Mouse (Mus musculus) embryonic facial prominence, embryonic 14.5 days (tissue): ENCODE measurements around the gene Papln. TPM values are rescaled to one million over a fixed set of nuclear protein-coding genes. Genes with fewer than 3 reads are reported as not detected.

Source experiments
- ATAC-seq: fragments of 200-750 bp; cut with Nextera tagmentation; 2 replicates; pipeline ENCODE4 v1.8.0; 2017; ENCODE audit warnings: low read depth, moderate number of reproducible peaks, moderate TSS enrichment
- DNase-seq: peaks from one replicate; pipeline ENCODE4 v3.0.0-alpha.2; 2015; ENCODE audit warnings: low spot score
- H3K27ac ChIP-seq: fragments of 300-500 bp; sonication (generic); replicated peaks from 2 replicates; pipeline ENCODE4 v1.5.1; 2014; ENCODE audit warnings: low read depth, mild to moderate bottlenecking, low read length, moderate library complexity
- H3K27me3 ChIP-seq: fragments of 300-500 bp; sonication (generic); replicated peaks from 2 replicates; pipeline ENCODE4 v1.6.1; 2014; ENCODE audit warnings: low read length; ENCODE audit not compliant: control insufficient read depth, insufficient read depth
- H3K36me3 ChIP-seq: fragments of 300-500 bp; sonication (generic); 2 replicates; pipeline ENCODE4 v1.6.1; 2014; ENCODE audit warnings: low read length, mixed read lengths; ENCODE audit not compliant: control insufficient read depth, insufficient read depth
- H3K4me1 ChIP-seq: fragments of 300-500 bp; sonication (generic); 2 replicates; pipeline ENCODE4 v1.6.1; 2014; ENCODE audit warnings: antibody characterized with exemption, low read length; ENCODE audit not compliant: control insufficient read depth, insufficient read depth
- H3K4me2 ChIP-seq: fragments of 300-500 bp; sonication (generic); 2 replicates; pipeline ENCODE4 v1.6.1; 2014; ENCODE audit warnings: low read depth, mild to moderate bottlenecking, low read length, moderate library complexity, mixed read lengths
- H3K4me3 ChIP-seq: fragments of 300-500 bp; sonication (generic); 2 replicates; pipeline ENCODE4 v1.5.1; 2014; ENCODE audit warnings: low read depth, mild to moderate bottlenecking, low read length
- H3K9ac ChIP-seq: fragments of 300-500 bp; sonication (generic); 2 replicates; pipeline ENCODE4 v1.6.1; 2014; ENCODE audit warnings: low read depth, mild to moderate bottlenecking, low read length, moderate library complexity, mixed read lengths
- H3K9me3 ChIP-seq: fragments of 300-500 bp; sonication (generic); 2 replicates; pipeline ENCODE4 v1.6.1; 2016; ENCODE audit warnings: low read length; ENCODE audit not compliant: control insufficient read depth
- whole genome bisulfite sequencing: fragments of 180-500 bp; shearing (Covaris S2); extraction: QIAGEN DNeasy Blood & Tissue Kit; methylation state at CpG from one replicate; pipeline ENCODE4 v1.1.7; 2014; 5-methylcytosine and 5-hydroxymethylcytosine counted together
- polyA plus RNA-seq: library from polyadenylated mRNA; unstranded; fragments of >200 nt; fragmentation: Nextera tagmentation; extraction: Ambion mirVana; gene quantifications from 2 replicates; pipeline ENCODE4 v1.2.1, GENCODE M21; 2014

Papln gene
- polyA plus RNA-seq, 1 experiment from 2014 or later, result 2.6 TPM

DNA sequence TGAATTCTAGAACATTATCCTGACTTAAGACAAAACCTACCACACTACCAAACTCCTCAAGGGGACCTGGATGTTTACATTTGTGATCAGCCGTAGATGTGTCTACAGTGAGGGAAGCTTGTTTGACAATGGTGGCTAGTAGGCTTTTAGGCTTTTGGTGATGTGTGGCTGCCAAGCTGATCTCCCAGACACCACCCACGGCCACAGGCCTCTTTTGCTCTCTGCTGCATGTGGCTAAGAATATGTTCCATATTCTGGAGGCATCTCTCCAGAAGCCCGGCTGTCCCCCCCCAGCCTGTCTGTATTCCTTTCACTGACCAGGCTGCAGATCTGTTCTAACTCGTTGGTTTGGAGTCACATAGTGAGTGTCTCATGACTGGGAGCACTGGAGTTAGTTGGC lies 27.3 kb downstream of the Papln start:
- H3K4me2 ChIP-seq, result no peak overlapping the region
- 70% methylated on average over 4 of the region's 4 CpGs for WGBS
- H3K27ac ChIP-seq, result no peak overlapping the region
- no peak overlapping the region for H3K4me3 ChIP-seq
- peaks cover 20% of the 10 kb centered on the region; the same call in 1 of the 2 replicates for H3K36me3 ChIP-seq
- H3K4me1 ChIP-seq, result 0 out of 2 replicates have a peak, but pooled peaks cover 3% of the 10 kb centered on the region
- no peak for DNase-seq
- no peaks in the 10 kb centered on the region for H3K27me3 ChIP-seq
- ATAC-seq, result no peak
- H3K9me3 ChIP-seq, result no peaks in the 10 kb centered on the region
- no peak overlapping the region for H3K9ac ChIP-seq

DNA sequence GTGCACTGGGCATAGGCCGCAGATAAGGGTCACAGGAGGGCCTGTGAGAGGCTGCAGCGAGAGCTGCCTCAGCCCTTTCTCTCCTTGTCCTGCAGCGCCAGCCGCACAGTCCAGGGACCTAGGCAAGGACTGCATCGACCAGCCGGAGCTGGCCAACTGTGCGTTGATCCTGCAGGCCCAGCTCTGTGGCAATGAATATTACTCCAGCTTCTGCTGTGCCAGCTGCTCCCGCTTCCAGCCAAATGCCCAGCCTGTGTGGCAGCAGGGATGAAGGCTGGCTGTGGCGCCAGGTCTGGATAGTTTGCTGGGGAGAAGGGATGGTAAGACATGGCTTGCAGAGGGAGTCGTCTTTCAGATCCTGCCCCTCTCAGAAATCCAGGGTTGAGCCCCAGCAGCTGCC lies 28.3 kb downstream of the Papln start:
- H3K36me3 ChIP-seq, result peaks cover 27% of the 10 kb centered on the region
- no peak for DNase-seq
- H3K4me1 ChIP-seq, result 0 out of 2 replicates have a peak, but pooled peaks cover 3% of the 10 kb centered on the region
- 83% methylated on average over 6 of the region's 10 CpGs for WGBS
- H3K9ac ChIP-seq, result no peak overlapping the region
- H3K4me3 ChIP-seq, result no peak overlapping the region
- no peaks in the 10 kb centered on the region for H3K9me3 ChIP-seq
- H3K27me3 ChIP-seq, result no peaks in the 10 kb centered on the region
- no peak for ATAC-seq
- H3K27ac ChIP-seq, result no peak overlapping the region
- H3K4me2 ChIP-seq, result no peak overlapping the region

DNA sequence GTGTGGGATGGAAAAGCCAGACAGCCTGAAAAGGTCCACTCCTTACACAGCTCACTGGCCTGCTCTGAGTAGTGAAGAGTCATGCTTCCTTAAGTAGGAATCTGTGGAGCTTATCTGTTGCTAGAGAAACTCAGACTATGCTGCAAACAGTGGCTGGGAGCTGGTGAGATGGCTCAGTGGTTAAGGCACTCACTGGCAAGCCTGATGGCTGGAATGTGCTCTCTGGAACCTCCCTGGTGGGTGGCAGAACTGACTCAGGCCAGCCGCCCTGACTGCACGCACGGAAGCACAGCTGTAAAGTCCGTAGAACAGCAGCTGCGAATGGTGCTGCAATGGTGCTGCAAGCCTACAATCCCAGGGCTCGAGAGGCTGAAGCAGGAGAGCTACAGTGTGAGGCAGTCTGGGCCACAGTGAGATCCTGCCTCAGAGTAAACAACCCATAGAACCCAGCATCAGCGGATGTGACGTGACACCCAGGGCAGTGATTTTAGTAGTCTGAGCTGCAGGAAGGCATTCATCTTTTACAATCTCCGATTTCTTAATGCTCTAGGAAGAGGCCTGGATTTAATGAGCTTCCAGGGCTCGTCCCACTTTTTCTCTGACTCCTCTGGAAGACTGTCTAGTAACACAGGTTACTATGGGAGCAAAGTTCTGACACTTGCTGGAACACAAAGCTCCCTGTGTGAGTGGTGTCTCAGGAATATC lies 29.4 kb downstream of the Papln start:
- no peaks in the 10 kb centered on the region for H3K9me3 ChIP-seq
- H3K4me1 ChIP-seq, result 0 out of 2 replicates have a peak, but pooled peaks cover 3% of the 10 kb centered on the region
- H3K9ac ChIP-seq, result no peak overlapping the region
- H3K27me3 ChIP-seq, result no peaks in the 10 kb centered on the region
- H3K36me3 ChIP-seq, result peaks cover 33% of the 10 kb centered on the region
- H3K27ac ChIP-seq, result no peak overlapping the region
- 75% methylated on average over 10 of the region's 10 CpGs for WGBS
- no peak for ATAC-seq
- no peak for DNase-seq
- no peak overlapping the region for H3K4me3 ChIP-seq
- H3K4me2 ChIP-seq, result no peak overlapping the region

DNA sequence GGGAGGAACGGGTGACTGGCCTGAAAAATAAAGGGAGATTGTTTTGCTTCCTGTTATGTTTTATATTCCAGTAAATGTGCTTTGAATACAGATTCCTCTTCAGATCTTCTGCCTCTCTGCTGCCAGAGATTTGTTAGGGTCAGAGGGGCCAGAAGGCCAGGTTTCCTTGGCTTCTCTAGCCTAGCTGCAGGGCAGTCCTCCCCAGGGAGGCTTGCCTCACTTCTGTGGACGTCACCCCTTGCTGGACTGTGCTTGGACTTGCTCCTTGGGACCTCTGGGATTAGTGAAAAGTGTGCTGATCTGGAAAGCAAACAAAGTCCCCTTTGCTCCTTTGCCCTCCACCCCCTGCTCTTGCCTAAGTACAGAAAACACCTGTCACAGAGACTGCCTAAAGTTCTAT lies 31.6 kb downstream of the Papln start:
- H3K9me3 ChIP-seq, result no peaks in the 10 kb centered on the region
- 41% methylated on average over 2 of the region's 2 CpGs for WGBS
- H3K36me3 ChIP-seq, result peaks cover 51% of the 10 kb centered on the region
- DNase-seq (no peak), ATAC-seq (no peak)
- H3K27me3 ChIP-seq, result no peaks in the 10 kb centered on the region
- no peak overlapping the region for H3K9ac ChIP-seq
- no peak overlapping the region for H3K4me3 ChIP-seq
- no peak overlapping the region for H3K27ac ChIP-seq
- H3K4me1 ChIP-seq, result no peaks in the 10 kb centered on the region
- H3K4me2 ChIP-seq, result no peak overlapping the region

DNA sequence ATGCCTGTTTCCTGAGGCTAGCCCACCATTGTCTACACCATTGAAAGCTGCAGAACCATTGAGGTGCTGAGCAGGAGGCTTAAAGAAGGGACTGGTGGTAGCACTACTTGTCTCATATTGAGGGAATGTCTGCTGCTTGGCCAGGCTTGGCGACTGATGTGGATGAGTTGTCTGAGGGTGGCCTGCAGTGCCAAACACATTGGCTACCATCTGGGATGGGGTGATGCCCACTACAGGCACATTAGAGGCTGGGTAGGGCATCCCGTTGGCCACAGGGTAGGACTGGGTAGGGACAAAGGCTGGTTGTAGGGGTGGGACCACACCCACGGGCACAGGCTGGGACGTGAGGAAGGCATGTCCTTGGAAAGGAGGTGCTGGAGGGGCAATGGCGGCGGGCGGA lies 32.2 kb downstream of the Papln start:
- Histone ChIP-seq H3K4me3 (no peak overlapping the region), H3K9ac (no peak overlapping the region), H3K27ac (no peak overlapping the region), H3K4me2 (no peak overlapping the region), H3K4me1 (no peaks in the 10 kb centered on the region), H3K9me3 (no peaks in the 10 kb centered on the region), H3K27me3 (no peaks in the 10 kb centered on the region), H3K36me3 (peaks cover 56% of the 10 kb centered on the region)
- 95% methylated on average over 7 of the region's 7 CpGs for WGBS
- ATAC-seq (no peak), DNase-seq (no peak)

DNA sequence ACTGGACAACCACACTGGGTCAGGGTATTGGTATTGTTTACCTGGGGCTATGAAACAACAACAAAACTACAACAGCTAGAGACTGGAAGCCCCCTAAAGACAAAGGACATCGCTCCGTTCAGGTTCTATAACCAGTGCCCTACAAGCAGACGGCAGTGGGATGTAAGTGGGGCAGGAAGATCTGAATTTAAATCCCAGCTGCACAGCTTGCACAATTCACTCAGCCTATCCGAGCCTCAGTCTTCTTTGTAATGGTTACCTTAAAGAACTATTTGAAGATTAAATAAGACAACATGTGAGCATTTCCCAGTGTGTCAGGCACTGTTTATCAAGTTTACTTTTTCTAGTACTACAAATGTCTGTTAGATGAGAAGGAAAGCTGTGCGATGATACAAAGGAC lies 34.9 kb downstream of the Papln start:
- Histone ChIP-seq H3K4me3 (no peak overlapping the region), H3K36me3 (peaks cover 66% of the 10 kb centered on the region), H3K9ac (no peak overlapping the region), H3K27ac (no peak overlapping the region), H3K9me3 (no peaks in the 10 kb centered on the region), H3K27me3 (no peaks in the 10 kb centered on the region), H3K4me2 (no peak overlapping the region), H3K4me1 (no peaks in the 10 kb centered on the region)
- no peak for DNase-seq
- WGBS, result 89% methylated on average over 5 of the region's 5 CpGs
- ATAC-seq, result no peak

DNA sequence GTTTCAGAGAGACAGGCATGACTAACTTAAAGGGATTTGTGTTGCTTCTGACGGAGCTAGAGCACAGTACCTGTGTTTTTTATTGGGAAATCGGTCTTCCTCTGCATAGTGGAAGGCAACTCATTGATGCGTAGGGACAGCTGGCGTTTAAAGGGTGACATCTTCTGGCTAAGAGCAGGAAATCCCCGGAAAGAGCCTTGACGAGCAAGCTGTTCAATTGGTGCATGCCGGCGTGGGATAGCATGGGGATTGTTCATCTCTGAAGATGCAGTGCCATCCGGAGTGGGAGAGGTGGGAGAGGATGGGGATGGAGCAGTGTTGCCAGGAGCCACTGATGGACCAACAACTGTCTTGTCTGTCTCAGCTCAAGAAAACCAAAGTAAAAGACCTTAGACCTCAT lies 37.5 kb downstream of the Papln start:
- ATAC-seq (0 out of 2 replicates have a peak, but pooled peaks have one; percentile 41), DNase-seq (peak; percentile 59)
- H3K9me3 ChIP-seq, result no peaks in the 10 kb centered on the region
- WGBS, result 53% methylated on average over 9 of the region's 9 CpGs
- peaks cover 79% of the 10 kb centered on the region for H3K36me3 ChIP-seq
- H3K27ac ChIP-seq, result no peak overlapping the region
- no peaks in the 10 kb centered on the region for H3K27me3 ChIP-seq
- no peaks in the 10 kb centered on the region for H3K4me1 ChIP-seq
- no peak overlapping the region for H3K4me2 ChIP-seq
- H3K4me3 ChIP-seq, result no peak overlapping the region
- no peak overlapping the region for H3K9ac ChIP-seq

DNA sequence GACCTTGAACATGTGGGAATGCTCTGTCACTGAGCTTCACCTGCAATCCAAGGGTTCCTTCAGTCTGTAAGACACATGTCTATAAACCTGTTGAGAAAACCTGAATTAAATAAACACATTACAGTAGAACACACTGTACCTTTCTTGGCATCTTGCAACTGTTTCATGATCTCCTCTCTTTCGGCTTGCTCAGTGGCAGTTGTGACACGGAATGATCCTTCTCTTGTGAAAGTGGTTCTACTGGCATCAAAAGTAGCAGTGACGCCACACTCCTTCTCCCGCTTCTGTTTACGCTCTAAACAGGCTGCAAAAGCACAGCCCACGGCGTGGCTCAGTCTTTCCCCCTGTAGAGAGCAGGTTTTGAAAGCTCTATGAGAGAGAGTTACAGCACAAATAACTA lies 40.2 kb downstream of the Papln start:
- Histone ChIP-seq H3K27me3 (no peaks in the 10 kb centered on the region), H3K36me3 (peaks cover 84% of the 10 kb centered on the region)
- 86% methylated on average over 7 of the region's 7 CpGs for WGBS

DNA sequence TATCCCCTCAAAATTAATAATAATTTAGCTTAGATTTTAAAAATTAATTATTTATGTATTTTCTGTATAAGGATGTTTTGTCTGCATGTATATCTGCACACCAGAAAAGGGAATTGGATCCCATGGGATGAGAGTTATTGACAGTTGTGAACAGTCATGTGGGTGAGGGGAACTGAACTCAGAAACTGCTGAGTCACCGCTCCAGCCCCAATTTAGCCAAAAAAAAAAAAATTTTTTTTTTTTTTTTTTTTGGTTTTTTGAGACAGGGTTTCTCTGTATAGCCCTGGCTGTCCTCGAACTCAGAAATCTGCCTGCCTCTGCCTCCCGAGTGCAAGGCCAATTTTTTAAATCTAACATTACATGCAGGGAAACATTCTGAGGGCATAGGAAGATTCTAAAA lies 48.5 kb downstream of the Papln start:
- Histone ChIP-seq H3K9ac (no peak overlapping the region), H3K9me3 (no peaks in the 10 kb centered on the region), H3K27ac (no peak overlapping the region), H3K36me3 (peaks cover 14% of the 10 kb centered on the region), H3K4me3 (no peak overlapping the region), H3K4me2 (no peak overlapping the region), H3K27me3 (no peaks in the 10 kb centered on the region), H3K4me1 (no peaks in the 10 kb centered on the region)
- no peak for DNase-seq
- no peak for ATAC-seq
- 90% methylated on average over 3 of the region's 3 CpGs for WGBS

More for the DNA sequence above, 40.2 kb downstream of the Papln start:
- peaks cover 5% of the 10 kb centered on the region; the same call in 1 of the 2 replicates for H3K9me3 ChIP-seq
- no peak overlapping the region for H3K4me2 ChIP-seq
- H3K4me1 ChIP-seq, result no peaks in the 10 kb centered on the region
- H3K27ac ChIP-seq, result no peak overlapping the region
- H3K4me3 ChIP-seq, result no peak overlapping the region
- DNase-seq (no peak), ATAC-seq (no peak)
- H3K9ac ChIP-seq, result no peak overlapping the region
